Mouse (Mus musculus) c-Kit-negative CD71-positive TER-119-positive erythroid progenitor cells, embryonic 14.5 days (primary cell): ENCODE data around the gene Catsperg1.
"Not testable (repeated sequence)": the region's sequence is repeated elsewhere in the genome, so short reads cannot be mapped to it uniquely, and the experiment has no call there.

Experiments used
- DNase-seq: peaks from one replicate; pipeline ENCODE4 v3.0.0-alpha.2; 2013; ENCODE audit warnings: low read depth, low spot score

Catsperg1 gene

GRCm38 (mm10) chr7:29230560-29230959 is 16.7 kb upstream of the Catsperg1 start:
- no peak for DNase-seq

- DNase-seq: no peak
These were observed 14.4 kb upstream of the Catsperg1 start for GRCm38 (mm10) chr7:29228202-29228601.

- DNase-seq: no peak
These were observed 11.7 kb upstream of the Catsperg1 start for GRCm38 (mm10) chr7:29225520-29225919.

- DNase-seq: no peak
These were observed 11.0 kb upstream of the Catsperg1 start for GRCm38 (mm10) chr7:29224756-29225394.

DNA sequence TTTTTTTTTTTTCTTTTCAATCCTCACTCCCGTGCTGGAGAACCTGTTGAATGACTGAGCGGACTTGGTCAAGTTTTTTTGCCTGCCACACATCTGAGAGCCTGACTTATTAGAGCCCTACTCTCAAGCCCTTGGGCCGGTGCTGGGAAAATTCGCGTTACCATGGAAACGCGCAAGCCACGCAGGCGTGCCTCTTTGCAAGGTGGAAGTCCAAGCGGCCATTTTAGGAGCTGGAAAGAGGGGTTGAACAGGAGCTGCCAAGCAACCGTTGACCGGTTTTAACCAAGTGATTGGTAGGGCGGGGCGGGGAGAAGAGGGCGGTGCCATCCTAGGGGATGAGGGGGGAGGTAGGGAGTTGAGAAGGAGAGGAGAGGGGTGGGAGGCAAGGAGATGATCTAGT is 1.0 kb upstream of the Catsperg1 start:
- DNase-seq: no peak

- no peak for DNase-seq
These were observed 401 bp upstream of the Catsperg1 start for GRCm38 (mm10) chr7:29214236-29214635.

DNA sequence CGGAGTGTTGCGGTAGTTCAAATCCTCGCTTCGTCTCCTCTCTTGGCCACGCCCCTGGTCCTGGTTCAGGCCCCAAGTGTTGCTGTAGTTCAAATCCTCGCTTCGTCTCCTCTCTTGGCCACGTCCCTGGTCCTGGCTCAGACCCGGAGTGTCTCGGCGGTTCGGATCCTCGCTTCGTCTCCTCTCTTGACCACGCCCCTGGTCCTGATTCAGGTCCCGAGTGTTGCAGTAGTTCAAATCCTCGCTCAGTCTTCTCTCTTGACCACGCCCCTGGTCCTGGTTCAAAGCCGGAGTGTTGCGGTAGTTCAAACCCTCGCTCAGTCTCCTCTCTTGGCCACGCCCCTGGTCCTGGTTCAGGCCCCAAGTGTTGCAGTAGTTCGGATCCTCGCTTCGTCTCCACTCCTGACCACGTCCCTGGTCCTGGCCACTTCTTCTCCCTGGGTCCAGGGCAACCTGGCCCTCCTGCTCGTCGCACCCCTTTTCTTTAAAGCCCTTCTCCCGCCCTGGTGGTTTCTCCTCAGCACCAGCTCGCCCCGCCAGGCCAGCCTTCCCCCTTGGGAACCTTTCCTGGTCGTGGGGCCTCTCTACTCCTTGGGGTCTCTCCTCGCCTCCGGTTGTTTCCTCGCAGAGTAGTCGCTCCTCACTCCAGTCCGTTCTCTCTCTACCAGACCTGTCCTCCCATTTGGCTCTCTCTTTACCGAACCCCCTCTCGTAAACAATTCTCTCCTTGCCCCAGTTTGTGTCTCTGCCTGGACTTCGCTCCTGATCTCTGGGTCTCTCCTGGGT is 867 bp downstream of the Catsperg1 start:
- DNase-seq: not testable (repeated sequence)

GRCm38 (mm10) chr7:29212199-29212765 is 1.6 kb downstream of the Catsperg1 start:
- no peak for DNase-seq

GRCm38 (mm10) chr7:29211415-29212198 is 2.2 kb downstream of the Catsperg1 start:
- peak; percentile 26 for DNase-seq

GRCm38 (mm10) chr7:29211013-29211412 is 2.8 kb downstream of the Catsperg1 start:
- DNase-seq: not testable (repeated sequence)

GRCm38 (mm10) chr7:29202577-29202976 is 11.3 kb downstream of the Catsperg1 start:
- DNase-seq: no peak

- not testable (repeated sequence) for DNase-seq
These were observed 19.6 kb downstream of the Catsperg1 start for GRCm38 (mm10) chr7:29194230-29194629.

DNA sequence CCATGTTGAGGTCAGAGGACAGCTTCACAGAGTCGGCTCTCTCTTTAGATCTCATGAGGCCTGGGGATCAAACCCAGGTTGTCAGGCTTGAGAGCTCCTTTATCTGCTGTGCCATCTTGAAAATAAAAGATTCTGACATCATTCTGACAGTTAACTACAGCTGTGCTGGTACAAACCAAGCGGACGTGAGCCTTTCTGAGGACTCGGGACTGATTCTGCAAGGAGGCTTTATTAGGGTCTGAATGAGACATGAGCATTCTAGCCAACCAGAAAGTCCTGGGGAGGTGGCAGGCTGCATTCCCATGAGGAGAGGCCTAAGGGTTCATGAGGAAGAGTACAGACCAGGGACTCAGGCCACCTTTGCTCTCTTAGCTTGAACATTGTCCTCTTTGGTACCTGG is 32.5 kb downstream of the Catsperg1 start:
- DNase-seq: not testable (repeated sequence)

- DNase-seq: no peak
These were observed 33.0 kb downstream of the Catsperg1 start for GRCm38 (mm10) chr7:29180854-29181236.

DNA sequence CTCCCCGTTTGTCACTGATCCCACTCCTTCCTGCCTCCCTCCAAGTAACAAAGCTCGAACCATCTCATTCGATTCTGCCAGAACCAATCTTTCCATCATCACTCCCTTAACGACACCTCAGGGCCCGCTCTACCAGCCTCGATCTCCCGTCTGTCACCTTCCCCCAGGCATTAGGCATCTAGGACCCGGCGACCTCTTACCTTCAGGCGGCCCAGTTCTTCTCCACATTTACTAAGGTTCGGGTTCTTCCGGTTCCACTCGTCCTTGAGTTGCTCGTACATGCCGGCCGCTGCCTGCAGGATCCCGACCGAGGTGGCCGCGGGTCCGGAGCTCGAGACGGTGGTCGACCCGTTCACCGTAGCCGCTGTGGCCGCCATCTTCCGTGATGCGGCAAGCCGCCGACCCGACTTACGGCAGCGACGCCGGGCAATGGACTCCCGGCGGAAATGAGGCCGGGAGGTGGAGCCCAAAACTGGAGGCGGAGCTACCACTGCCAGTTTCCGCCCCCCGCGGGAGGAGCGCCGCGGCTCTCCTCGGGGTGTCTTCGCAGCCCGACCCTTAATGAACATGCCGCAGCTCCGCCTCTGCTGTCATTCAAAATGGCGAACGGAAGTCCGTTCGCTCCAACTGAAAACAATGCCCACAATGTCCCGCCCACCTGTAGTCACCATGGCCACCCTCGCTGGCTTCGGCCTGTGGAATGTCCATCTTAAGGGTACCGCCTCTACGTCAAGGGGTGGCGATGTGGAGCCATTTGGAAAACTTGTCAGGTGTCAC is 33.6 kb downstream of the Catsperg1 start, which contains the start of gene Psmd8:
TSS of gene Psmd8 (minus strand) at position 625 of the 777 bp plus-strand sequence.
- peak; percentile 88 for DNase-seq

DNA sequence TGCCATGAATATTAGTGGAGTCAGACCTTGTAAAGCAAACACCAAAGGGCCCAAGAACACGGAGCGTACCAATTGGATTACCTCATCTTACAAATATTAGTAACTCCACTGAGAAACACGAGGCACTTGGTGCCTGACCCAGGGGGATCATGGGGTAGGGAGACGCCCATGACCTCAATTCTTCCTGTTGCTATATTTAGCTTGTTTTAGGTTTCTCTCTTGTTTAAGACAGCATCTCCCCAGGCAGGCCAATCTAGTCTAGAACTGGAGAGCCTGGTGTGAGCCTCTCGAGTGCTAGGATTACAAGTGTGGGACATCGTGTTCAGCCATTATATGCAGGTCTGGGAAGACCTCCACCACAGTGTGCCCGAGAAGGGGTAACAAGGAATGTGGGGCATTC is 34.5 kb downstream of the Catsperg1 start:
- DNase-seq: no peak

DNA sequence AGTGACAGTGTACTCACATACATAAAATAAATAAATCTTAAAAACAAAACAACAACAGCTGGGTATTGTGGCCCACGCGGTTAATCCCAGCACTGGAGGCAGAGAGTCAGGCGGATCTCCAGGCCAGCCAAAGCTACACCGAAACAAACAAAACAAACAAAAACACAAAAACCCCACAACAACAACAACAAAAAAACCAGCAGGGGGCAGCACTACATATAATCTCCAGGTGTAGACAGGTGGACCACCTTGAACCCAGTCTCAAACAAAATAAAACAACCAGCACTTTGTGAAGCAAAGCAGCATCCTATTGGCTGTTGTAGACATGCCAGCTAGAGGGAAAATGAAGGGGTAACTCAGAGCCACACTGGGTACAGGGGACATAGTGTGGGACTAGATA is 35.7 kb downstream of the Catsperg1 start:
- DNase-seq: no peak

GRCm38 (mm10) chr7:29172390-29173016 is 41.3 kb downstream of the Catsperg1 start:
- no peak for DNase-seq

DNA sequence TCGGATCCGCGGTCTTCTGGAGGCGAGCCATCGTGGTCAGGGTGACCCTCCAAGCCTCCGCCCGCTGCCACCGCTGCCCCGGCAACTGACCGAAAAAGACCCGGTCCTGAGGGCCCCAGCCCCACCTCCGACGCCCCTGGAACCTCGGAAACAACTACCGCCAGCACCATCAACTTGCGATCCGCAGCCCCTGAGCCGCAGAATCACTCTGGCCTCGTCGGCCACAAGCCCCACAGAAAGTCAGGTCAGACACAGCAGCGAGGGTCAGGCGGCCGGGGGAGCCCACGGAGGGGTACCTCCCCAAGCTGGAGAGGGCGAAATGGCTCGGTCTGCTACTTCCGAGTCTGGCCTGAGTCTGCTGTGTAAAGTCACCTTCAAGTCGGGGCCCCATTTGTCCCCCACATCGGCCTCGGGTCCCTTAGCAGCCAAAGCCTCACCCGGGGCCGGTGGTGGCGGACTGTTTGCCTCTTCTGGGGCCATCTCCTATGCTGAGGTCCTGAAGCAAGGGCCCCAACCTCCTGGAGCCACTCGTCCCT is 42.2 kb downstream of the Catsperg1 start:
- DNase-seq: no peak
